Comparison of ENCODE assay signal across 19 mouse cellular contexts in genomic region chr16:7050945-7051344, GRCm38 (mm10).
DNase-seq lines count a peak whose midpoint lies in the region; ATAC-seq and TF ChIP-seq lines count a peak whose summit lies in the region.
"Had no signal": no experiment of that assay in that cellular context is flagged by ENCODE, and none has a peak within 500 bp of the region (broad histone marks: within the 10 kb centered on the region; RNA-seq: fewer than 3 reads in every experiment).

No protein-coding gene starts in this region.

- H3K4me3 ChIP-seq in midbrain, embryonic 10.5 days: no peak overlapping the region
- no peak overlapping the region for H3K4me3 ChIP-seq in midbrain, postnatal 0 days (ENCODE audit: low read depth, low read length)
- no peak overlapping the region for H3K4me3 ChIP-seq in limb, embryonic 11.5 days (ENCODE audit: low read depth, low read length)
- H3K4me3 ChIP-seq in neural tube, embryonic 13.5 days: no peak overlapping the region
- H3K4me3 ChIP-seq in lung, postnatal 0 days (ENCODE audit: low read depth, low read length): no peak overlapping the region
- H3K4me3 ChIP-seq: forebrain, embryonic 15.5 days; intestine, embryonic 15.5 days had no signal

- TF ChIP-seq EP300 in lung, postnatal 0 days (IDR thresholded peaks at IDR 0.05): no peak

- no peak overlapping the region for H3K9ac ChIP-seq in midbrain, postnatal 0 days (replicated peaks; ENCODE audit: low read length, poor library complexity, severe bottlenecking)
- no peak overlapping the region for H3K9ac ChIP-seq in limb, embryonic 11.5 days (ENCODE audit: low read length)
- H3K9ac ChIP-seq in neural tube, embryonic 13.5 days: peak overlapping the region; percentile 47
- no peak overlapping the region for H3K9ac ChIP-seq in lung, postnatal 0 days (replicated peaks; ENCODE audit: low read depth)
- H3K9ac ChIP-seq: forebrain, embryonic 15.5 days; intestine, embryonic 15.5 days had no signal

- 0 out of 2 replicates have a peak overlapping the region, but pooled peaks have one; percentile 49 for H3K27ac ChIP-seq in midbrain, embryonic 10.5 days (replicated peaks)
- no peak overlapping the region for H3K27ac ChIP-seq in midbrain, postnatal 0 days (ENCODE audit: low read depth, low read length)
- H3K27ac ChIP-seq in limb, embryonic 11.5 days (replicated peaks; ENCODE audit: low read depth, low read length): no peak overlapping the region
- peak overlapping the region; percentile 77 for H3K27ac ChIP-seq in neural tube, embryonic 13.5 days (replicated peaks)
- no peak overlapping the region for H3K27ac ChIP-seq in lung, postnatal 0 days (ENCODE audit: low read length)
- H3K27ac ChIP-seq: forebrain, embryonic 15.5 days; intestine, embryonic 15.5 days had no signal

- ATAC-seq in midbrain, postnatal 0 days (ENCODE audit: low FRiP score): no peak
- ATAC-seq in limb, embryonic 11.5 days (ENCODE audit: insufficient number of reproducible peaks, low FRiP score, low TSS enrichment, low read depth): no peak
- ATAC-seq in neural tube, embryonic 13.5 days (ENCODE audit: low read depth): peak; percentile 41; the same call in 1 of the 2 replicates
- no peak for ATAC-seq in lung, postnatal 0 days
- ATAC-seq: activated CD4-positive, CD25-positive, alpha-beta regulatory T cell, adult 4 months; forebrain, embryonic 15.5 days; intestine, embryonic 15.5 days had no signal

- intact Hi-C loops in heart, postnatal 10 days (cut with DNase I): loop anchor here (5.0 kb wide), 2 partner anchors 51 to 101 kb away; no protein-coding TSS in a partner anchor

- peak; percentile 40 for DNase-seq in embryo, embryonic 11 days
- no peak for DNase-seq in embryo, embryonic 9.5 days (ENCODE audit: extremely low spot score)
- DNase-seq in midbrain, embryonic 10.5 days (ENCODE audit: low spot score): no peak
- no peak for DNase-seq in midbrain, postnatal 0 days (ENCODE audit: low spot score)
- peak; percentile 50 for DNase-seq in limb, embryonic 11.5 days (ENCODE audit: low spot score)
- no peak for DNase-seq in lung, postnatal 0 days (ENCODE audit: low spot score)
- DNase-seq in heart, postnatal 10 days: no peak
- DNase-seq: cerebellum, adult 18-20 months; gastrocnemius, postnatal 10 days; heart, postnatal 14 days; liver; lung, adult 18-20 months; lung, postnatal 4 days; right cerebral cortex, postnatal 25 days; thymus, postnatal 36 days had no signal

- peaks cover 62% of the 10 kb centered on the region for H3K27me3 ChIP-seq in midbrain, embryonic 10.5 days (ENCODE audit: low read depth, poor library complexity, severe bottlenecking)
- no peaks in the 10 kb centered on the region for H3K27me3 ChIP-seq in midbrain, postnatal 0 days (ENCODE audit: insufficient read depth, low read length)
- no peaks in the 10 kb centered on the region for H3K27me3 ChIP-seq in limb, embryonic 11.5 days (ENCODE audit: control insufficient read depth, insufficient read depth, low read length)
- H3K27me3 ChIP-seq in neural tube, embryonic 13.5 days: no peaks in the 10 kb centered on the region
- no peaks in the 10 kb centered on the region for H3K27me3 ChIP-seq in lung, postnatal 0 days (replicated peaks; ENCODE audit: insufficient read depth, low read length)
- H3K27me3 ChIP-seq: forebrain, embryonic 15.5 days; intestine, embryonic 15.5 days had no signal

- WGBS in midbrain, embryonic 10.5 days: 88% methylated on average over 9 of the region's 9 CpGs
- WGBS in midbrain, postnatal 0 days: 66% methylated on average over 9 of the region's 9 CpGs
- 52% methylated on average over 9 of the region's 9 CpGs for WGBS in limb, embryonic 11.5 days
- WGBS in neural tube, embryonic 13.5 days: 20% methylated on average over 9 of the region's 9 CpGs
- 67% methylated on average over 9 of the region's 9 CpGs for WGBS in lung, postnatal 0 days

- peaks cover 35% of the 10 kb centered on the region for H3K4me1 ChIP-seq in midbrain, embryonic 10.5 days
- peaks cover 11% of the 10 kb centered on the region; the same call in 1 of the 2 replicates for H3K4me1 ChIP-seq in midbrain, postnatal 0 days (ENCODE audit: insufficient read depth, low read length)
- H3K4me1 ChIP-seq in limb, embryonic 11.5 days (ENCODE audit: control insufficient read depth, insufficient read depth, low read length): no peaks in the 10 kb centered on the region
- H3K4me1 ChIP-seq in neural tube, embryonic 13.5 days (replicated peaks): peaks cover 79% of the 10 kb centered on the region
- no peaks in the 10 kb centered on the region for H3K4me1 ChIP-seq in lung, postnatal 0 days (ENCODE audit: insufficient read depth, low read depth, low read length)

- no peaks in the 10 kb centered on the region for H3K9me3 ChIP-seq in midbrain, embryonic 10.5 days (replicated peaks)
- no peaks in the 10 kb centered on the region for H3K9me3 ChIP-seq in midbrain, postnatal 0 days (ENCODE audit: low read length)
- H3K9me3 ChIP-seq in limb, embryonic 11.5 days (ENCODE audit: control insufficient read depth, low read length): no peaks in the 10 kb centered on the region
- no peaks in the 10 kb centered on the region for H3K9me3 ChIP-seq in neural tube, embryonic 13.5 days
- no peaks in the 10 kb centered on the region for H3K9me3 ChIP-seq in lung, postnatal 0 days (ENCODE audit: low read length)
- H3K9me3 ChIP-seq: forebrain, embryonic 15.5 days; intestine, embryonic 15.5 days had no signal

- TF ChIP-seq CTCF in midbrain, postnatal 0 days (IDR thresholded peaks at IDR 0.05): no peak
- no peak for TF ChIP-seq CTCF in lung, postnatal 0 days (IDR thresholded peaks at IDR 0.05)

- H3K4me2 ChIP-seq in midbrain, postnatal 0 days (ENCODE audit: low read depth, low read length, poor library complexity, severe bottlenecking): no peak overlapping the region
- no peak overlapping the region for H3K4me2 ChIP-seq in limb, embryonic 11.5 days (ENCODE audit: low read depth, severe bottlenecking)
- H3K4me2 ChIP-seq in neural tube, embryonic 13.5 days: peak overlapping the region; percentile 38
- H3K4me2 ChIP-seq in lung, postnatal 0 days (replicated peaks; ENCODE audit: low read depth, low read length): no peak overlapping the region
- H3K4me2 ChIP-seq: forebrain, embryonic 15.5 days; intestine, embryonic 15.5 days had no signal

- no peaks in the 10 kb centered on the region for H3K36me3 ChIP-seq in midbrain, embryonic 10.5 days
- H3K36me3 ChIP-seq in midbrain, postnatal 0 days (ENCODE audit: insufficient read depth, low read length): no peaks in the 10 kb centered on the region
- H3K36me3 ChIP-seq in limb, embryonic 11.5 days (ENCODE audit: control insufficient read depth, insufficient read depth, low read length): no peaks in the 10 kb centered on the region
- no peaks in the 10 kb centered on the region for H3K36me3 ChIP-seq in neural tube, embryonic 13.5 days
- no peaks in the 10 kb centered on the region for H3K36me3 ChIP-seq in lung, postnatal 0 days (ENCODE audit: insufficient read depth, low read length)
- H3K36me3 ChIP-seq: forebrain, embryonic 15.5 days; intestine, embryonic 15.5 days had no signal

Comparison
In these comparisons a context has a peak if more than half of its experiments do, and no peak if none do; other contexts are left out.
1. DNase-seq: peak in embryo, embryonic 11 days (single experiment) and limb, embryonic 11.5 days (single experiment); none in embryo, embryonic 9.5 days (single experiment), midbrain, embryonic 10.5 days (single experiment), midbrain, postnatal 0 days (single experiment), lung, postnatal 0 days (single experiment) and heart, postnatal 10 days (0 of 2).
2. H3K27ac ChIP-seq: peak in midbrain, embryonic 10.5 days (single experiment) and neural tube, embryonic 13.5 days (single experiment); none in midbrain, postnatal 0 days (single experiment), limb, embryonic 11.5 days (single experiment) and lung, postnatal 0 days (single experiment).